Mouse (Mus musculus) bone marrow macrophage, adult 2 months (primary cell): ENCODE data around the gene Mthfd2.

Source experiments
- CTCF ChIP-seq: IDR thresholded peaks from 2 replicates; pipeline ENCODE4 v1.5.1; 2012; ENCODE audit warnings: low read depth, mild to moderate bottlenecking, low read length, moderate library complexity
- POLR2A ChIP-seq: IDR thresholded peaks from 2 replicates; pipeline ENCODE4 v1.6.1; 2012; ENCODE audit warnings: mild to moderate bottlenecking, low read depth, low read length, borderline replicate concordance

- TF ChIP-seq POLR2A (no peak), CTCF (no peak)
These were observed 1.1 kb upstream of the Mthfd2 start for GRCm38 (mm10) chr6:83326761-83327160.
